8 mouse cellular contexts compared by ENCODE assay signal in the genomic region with DNA sequence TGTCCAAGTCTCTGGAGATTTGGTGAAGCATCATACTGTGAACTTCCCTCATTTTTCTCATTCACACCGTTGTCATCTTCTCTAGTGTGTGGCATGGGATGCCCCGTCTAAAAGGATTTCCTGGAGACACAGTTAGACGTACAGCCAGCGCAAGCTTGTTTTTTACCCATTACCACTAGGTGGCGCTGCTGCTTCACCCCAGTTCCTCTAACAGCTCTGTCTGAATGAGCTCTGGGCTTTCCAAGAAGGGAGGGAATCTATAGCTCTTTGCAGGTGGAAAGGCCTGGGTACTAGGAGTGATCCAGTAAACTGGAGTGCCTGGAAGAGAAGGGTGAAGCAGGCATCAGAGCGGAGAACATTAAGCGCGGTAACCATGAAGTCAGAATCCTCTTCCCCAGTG. TPM values are rescaled to one million over a fixed set of nuclear protein-coding genes. Genes with fewer than 3 reads are reported as not detected.
DNase-seq lines count a peak whose midpoint lies in the region; ATAC-seq and TF ChIP-seq lines count a peak whose summit lies in the region.
"Had no signal": no experiment of that assay in that cellular context is flagged by ENCODE, and none has a peak within 500 bp of the region (broad histone marks: within the 10 kb centered on the region; RNA-seq: fewer than 3 reads in every experiment).

No protein-coding gene starts in this region.

- no peak overlapping the region for H3K4me2 ChIP-seq in midbrain, embryonic 15.5 days
- H3K4me2 ChIP-seq: stomach, embryonic 15.5 days had no signal

- H3K4me3 ChIP-seq in cerebellum, adult 2 months (replicated peaks; ENCODE audit: insufficient read depth, low read depth, low read length), result no peak overlapping the region
- H3K4me3 ChIP-seq in midbrain, embryonic 15.5 days, result no peak overlapping the region
- H3K4me3 ChIP-seq: stomach, embryonic 15.5 days had no signal

- H3K9me3 ChIP-seq in midbrain, embryonic 15.5 days, result no peaks in the 10 kb centered on the region
- H3K9me3 ChIP-seq: stomach, embryonic 15.5 days had no signal

- 18% methylated on average over 8 of the region's 8 CpGs for WGBS in cerebellum, adult 2 months
- WGBS in midbrain, embryonic 15.5 days, result 16% methylated on average over 8 of the region's 8 CpGs

- peak; percentile 69 for ATAC-seq in midbrain, embryonic 15.5 days (replicated peaks)

- no peaks in the 10 kb centered on the region for H3K4me1 ChIP-seq in cerebellum, adult 2 months (ENCODE audit: control insufficient read depth, insufficient read depth, low read length)
- H3K4me1 ChIP-seq in midbrain, embryonic 15.5 days, result peaks cover 2% of the 10 kb centered on the region
- H3K4me1 ChIP-seq: stomach, embryonic 15.5 days had no signal

- no peak for TF ChIP-seq POLR2A in cerebellum, adult 2 months (IDR thresholded peaks at IDR 0.05; ENCODE audit: borderline replicate concordance, insufficient read depth, low read length)

- H3K36me3 ChIP-seq in midbrain, embryonic 15.5 days (replicated peaks), result peaks cover 25% of the 10 kb centered on the region

- peak; percentile 95 for DNase-seq in ZHBTc4 (ENCODE audit: low read depth, low spot score)
- peak; percentile 78 to 82 for DNase-seq in cerebellum, adult 2 months
- peak; percentile 33 to 88 for DNase-seq in frontal cortex, adult 2 months (ENCODE audit: extremely low spot score in 1 of 2, low spot score in 1 of 2)
- DNase-seq in hindlimb bud, embryonic 11.5 days (ENCODE audit: extremely low spot score, low read depth, low spot score), result peak; percentile 80
- DNase-seq in left cerebral cortex, postnatal 4 days, result peak; percentile 88
- DNase-seq in spleen, adult 18-20 months, result peak; percentile 36 to 70

- intact Hi-C loops in left cerebral cortex, postnatal 4 days (cut with DNase I), result loop anchor here (2.0 kb wide), 1 partner anchor 183 kb away; no protein-coding TSS in a partner anchor

- H3K27me3 ChIP-seq in cerebellum, adult 2 months (ENCODE audit: control insufficient read depth, insufficient read depth, low read length), result no peaks in the 10 kb centered on the region
- H3K27me3 ChIP-seq in midbrain, embryonic 15.5 days (replicated peaks), result no peaks in the 10 kb centered on the region
- H3K27me3 ChIP-seq: stomach, embryonic 15.5 days had no signal

- peak; percentile 90 for TF ChIP-seq CTCF in cerebellum, adult 2 months (IDR thresholded peaks at IDR 0.05; ENCODE audit: borderline replicate concordance, insufficient read depth, low read depth, low read length)

- no peak overlapping the region for H3K27ac ChIP-seq in cerebellum, adult 2 months (ENCODE audit: insufficient read depth, low read length)
- no peak overlapping the region for H3K27ac ChIP-seq in midbrain, embryonic 15.5 days
- H3K27ac ChIP-seq: stomach, embryonic 15.5 days had no signal

- no peak overlapping the region for H3K9ac ChIP-seq in midbrain, embryonic 15.5 days
- H3K9ac ChIP-seq: stomach, embryonic 15.5 days had no signal

RNA-seq across cellular contexts. Expression of gene Arf2, which starts 20.9 kb away (rescaled TPM):
- polyA plus RNA-seq in cerebellum, adult 2 months (2012; rRNA removed), result 55.0 and 57.2 TPM in 2 replicates
- 48.1 and 49.8 TPM in 2 replicates for polyA plus RNA-seq in frontal cortex, adult 2 months (2012; rRNA removed)
- total RNA-seq in left cerebral cortex, postnatal 4 days (2021), result 100 to 1,000 TPM; 138 to 141 TPM
- 223 and 225 TPM in 2 replicates for polyA plus RNA-seq in midbrain, embryonic 15.5 days (2015; fragmentation: Nextera tagmentation; extraction: Ambion mirVana)

RNA-seq across cellular contexts. Expression of gene Nsf, which starts 33.6 kb away (rescaled TPM):
- polyA plus RNA-seq in cerebellum, adult 2 months (2012; rRNA removed), result 472 and 511 TPM in 2 replicates
- polyA plus RNA-seq in frontal cortex, adult 2 months (2012; rRNA removed), result 464 and 504 TPM in 2 replicates
- total RNA-seq in left cerebral cortex, postnatal 4 days (2021), result 100 to 1,000 TPM; 241 to 292 TPM
- 203 and 209 TPM in 2 replicates for polyA plus RNA-seq in midbrain, embryonic 15.5 days (2015; fragmentation: Nextera tagmentation; extraction: Ambion mirVana)
